In the genomic region with DNA sequence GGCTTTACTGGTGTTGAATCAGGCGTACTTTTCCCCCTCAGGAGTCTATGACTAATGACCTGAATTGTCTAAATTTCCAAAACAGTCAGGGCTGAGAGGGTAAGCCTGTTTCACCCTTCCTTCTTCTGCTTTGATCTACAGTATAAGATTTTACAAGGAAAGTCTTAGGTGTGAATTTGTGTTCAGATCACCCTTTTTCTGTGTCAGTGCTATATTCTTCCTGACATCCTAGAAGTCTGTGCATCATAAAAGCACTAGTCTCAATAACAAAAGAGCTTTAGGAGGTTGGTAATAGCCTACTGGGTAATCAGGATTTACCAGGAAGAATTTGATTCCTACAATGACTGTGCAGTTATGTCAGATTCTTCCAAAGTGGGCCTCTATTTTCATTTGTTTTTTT, we compare ENCODE assay signal across 18 mouse cellular contexts.
"Had no signal": no experiment of that assay in that cellular context is flagged by ENCODE, and none has a peak within 500 bp of the region (broad histone marks: within the 10 kb centered on the region; RNA-seq: fewer than 3 reads in every experiment).

No protein-coding gene starts in this region.

- H3K27ac ChIP-seq: lung, embryonic 15.5 days; macrophage; midbrain, embryonic 13.5 days; midbrain, embryonic 15.5 days; neural tube, embryonic 12.5 days had no signal

- DNase-seq: liver, postnatal 0 days; lung, adult 2 months; lung, postnatal 14 days; lung, postnatal 36 days; retina, postnatal 1 day; right cerebral cortex, adult 18-20 months; right cerebral cortex, postnatal 25 days; right cerebral cortex, postnatal 4 days; spleen, adult 18-20 months; thymus, adult 18-20 months; thymus, postnatal 14 days; thymus, postnatal 36 days had no signal

- H3K9me3 ChIP-seq: lung, embryonic 15.5 days; megakaryocyte, embryonic 14.5 days; midbrain, embryonic 13.5 days; midbrain, embryonic 15.5 days; neural tube, embryonic 12.5 days had no signal

- H3K36me3 ChIP-seq: lung, embryonic 15.5 days; midbrain, embryonic 13.5 days; midbrain, embryonic 15.5 days; neural tube, embryonic 12.5 days had no signal

- H3K4me3 ChIP-seq: lung, embryonic 15.5 days; megakaryocyte, embryonic 14.5 days; midbrain, embryonic 13.5 days; midbrain, embryonic 15.5 days; neural tube, embryonic 12.5 days had no signal

- H3K4me1 ChIP-seq: lung, embryonic 15.5 days; megakaryocyte, embryonic 14.5 days; midbrain, embryonic 13.5 days; midbrain, embryonic 15.5 days; neural tube, embryonic 12.5 days had no signal

- H3K9ac ChIP-seq: liver, postnatal 0 days; lung, embryonic 15.5 days; midbrain, embryonic 13.5 days; midbrain, embryonic 15.5 days; neural tube, embryonic 12.5 days had no signal
